Mouse (Mus musculus): ENCODE results near the gene Lrguk. TPM values are rescaled to one million over a fixed set of nuclear protein-coding genes. Genes with fewer than 3 reads are reported as not detected.

The Lrguk gene
- total RNA-seq, 2 experiments from 2014 or later, result 1.8 to 3.1 TPM

- no peak for DNase-seq (ENCODE audit: extremely low spot score in 1 of 2, low spot score in 1 of 2)
Measured at GRCm38 (mm10) chr6:34170844-34171494, 141.7 kb downstream of the Lrguk start.

GRCm38 (mm10) chr6:34171748-34172457 is 142.7 kb downstream of the Lrguk start:
- DNase-seq (ENCODE audit: extremely low spot score in 1 of 2, low spot score in 1 of 2), result no peak

DNA sequence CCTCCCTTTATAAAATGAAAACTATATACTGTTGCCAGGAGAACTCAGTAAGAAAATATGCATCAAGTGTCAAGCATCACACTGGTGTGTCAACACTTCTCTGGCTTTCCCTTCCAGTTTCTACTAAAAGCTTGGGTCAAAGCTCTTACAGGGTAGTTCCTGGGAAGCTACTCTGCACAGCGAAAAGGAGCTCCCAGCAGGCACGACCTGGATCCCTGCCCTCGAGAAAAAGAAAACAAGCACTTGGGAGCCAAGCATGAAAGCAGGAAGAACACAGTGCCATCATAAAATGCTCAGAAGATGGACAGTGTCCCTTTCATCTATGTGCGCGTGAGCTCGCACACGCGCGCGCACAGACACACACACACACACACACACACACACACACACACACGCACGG is 144.0 kb downstream of the Lrguk start:
- DNase-seq (ENCODE audit: extremely low spot score in 1 of 2, low spot score in 1 of 2), result no peak

- no peak for DNase-seq (ENCODE audit: extremely low spot score in 1 of 2, low spot score in 1 of 2)
Measured at GRCm38 (mm10) chr6:34174715-34175114, 145.5 kb downstream of the Lrguk start.

- no peak for DNase-seq (ENCODE audit: extremely low spot score in 1 of 2, low spot score in 1 of 2)
Measured at GRCm38 (mm10) chr6:34176111-34176863, 147.0 kb downstream of the Lrguk start.

GRCm38 (mm10) chr6:34176864-34177247 is 147.6 kb downstream of the Lrguk start, which contains the start of gene Slc35b4:
Slc35b4 (minus strand) TSS chr6:34177111.
- peak; percentile 74 to 81 for DNase-seq (ENCODE audit: extremely low spot score in 1 of 2, low spot score in 1 of 2)

DNA sequence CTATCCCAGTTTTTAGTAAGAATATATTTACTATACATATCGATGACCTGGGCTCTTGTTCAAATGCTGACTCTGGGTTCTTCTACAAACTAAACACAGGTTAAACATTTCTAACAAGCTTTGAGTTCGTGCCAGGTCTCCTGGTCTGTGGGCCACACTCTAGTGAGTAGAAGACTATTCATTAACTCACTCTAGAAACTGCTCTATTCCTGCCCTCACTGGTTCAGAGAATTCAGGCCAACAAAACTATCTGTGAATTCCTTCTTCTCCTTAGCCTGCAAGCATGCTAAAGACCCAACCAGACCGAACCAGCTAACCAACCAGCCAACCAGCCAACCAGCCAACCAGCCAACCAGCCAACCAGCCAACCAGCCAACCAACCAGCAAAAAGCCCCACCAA is 149.8 kb downstream of the Lrguk start:
- no peak for DNase-seq (ENCODE audit: extremely low spot score in 1 of 2, low spot score in 1 of 2)

DNA sequence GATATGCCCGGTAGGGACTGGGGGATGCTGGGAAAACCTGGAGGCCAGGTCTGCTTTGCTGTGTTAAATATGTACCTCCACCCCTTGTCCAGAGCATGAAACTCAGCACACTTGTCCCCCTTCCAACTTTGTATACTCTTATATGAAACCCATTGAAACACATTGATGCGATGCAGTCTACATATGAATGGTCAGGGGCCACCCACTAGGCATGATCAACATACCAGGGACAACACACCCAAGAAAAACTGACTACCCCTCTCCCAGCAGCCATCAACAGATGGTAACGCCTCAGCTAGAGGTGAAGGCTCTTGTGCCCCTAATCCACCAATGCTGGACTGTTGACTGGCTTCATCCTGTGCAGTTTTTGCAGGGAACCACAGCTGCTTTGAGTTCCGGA is 150.7 kb downstream of the Lrguk start:
- no peak for DNase-seq (ENCODE audit: extremely low spot score in 1 of 2, low spot score in 1 of 2)

DNA sequence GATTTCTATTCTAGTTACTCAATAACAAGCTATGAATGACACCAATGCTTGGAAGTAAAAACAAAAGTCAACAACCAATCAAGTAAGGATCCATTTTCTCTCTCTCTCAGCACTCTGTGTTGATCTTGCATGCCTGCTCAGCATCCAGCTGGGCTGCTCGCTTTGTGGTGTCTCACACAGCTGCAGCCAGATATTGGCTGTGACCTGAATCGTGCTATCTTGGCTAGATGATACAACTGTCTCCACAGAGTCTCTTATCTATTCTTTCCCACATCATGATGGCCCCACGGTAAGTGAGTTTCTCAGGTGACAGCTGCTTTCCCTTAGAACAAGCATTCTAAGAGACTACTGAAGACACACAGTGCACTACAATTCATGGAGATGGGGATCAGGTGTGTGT is 152.7 kb downstream of the Lrguk start:
- no peak for DNase-seq (ENCODE audit: extremely low spot score in 1 of 2, low spot score in 1 of 2)

- no peak for DNase-seq (ENCODE audit: extremely low spot score in 1 of 2, low spot score in 1 of 2)
Measured at GRCm38 (mm10) chr6:34183326-34183725, 154.1 kb downstream of the Lrguk start.

Other genes with a start within 250 kb of the Lrguk start
- gene Slc35b4, start 147.7 kb downstream of the Lrguk start, total RNA-seq (2021), result 10 to 100 TPM; 55.2 to 58.2 TPM